Mouse (Mus musculus) megakaryocyte, embryonic 14.5 days (primary cell): Measurements from ENCODE around the gene Pabpc1l.

Experiments
- FLI1 ChIP-seq: IDR thresholded peaks from 2 replicates; pipeline ENCODE4 v1.6.1; 2012; ENCODE audit warnings: low read length, inconsistent platforms, mixed read lengths
- GATA1 ChIP-seq: IDR thresholded peaks from 3 replicates; pipeline ENCODE4 v1.6.1; 2012; ENCODE audit warnings: mixed read lengths, low read length, inconsistent platforms, borderline replicate concordance

DNA sequence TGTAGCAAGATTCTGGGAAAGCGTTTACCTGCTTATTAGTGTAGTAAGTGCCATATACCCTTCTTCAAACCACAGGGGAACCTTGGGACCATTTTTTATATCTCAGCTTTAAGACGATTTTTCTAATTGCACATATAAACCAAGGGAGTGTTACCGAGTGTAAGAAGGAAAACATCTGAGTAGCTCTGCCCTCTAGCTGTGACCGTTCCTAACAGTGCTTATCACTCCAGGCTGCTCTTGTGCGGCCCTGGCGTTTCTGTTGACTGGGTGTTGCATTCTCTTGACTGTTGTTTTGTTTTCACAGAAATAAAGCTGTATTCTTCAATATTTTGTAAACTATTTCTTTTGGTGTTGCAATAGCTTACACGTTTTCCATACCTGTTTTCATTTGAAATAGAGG, 68.9 kb downstream of the Pabpc1l start:
- TF ChIP-seq GATA1 (no peak), FLI1 (no peak)
